Mouse (Mus musculus): ENCODE measurements around the gene Nlgn1.

DNA sequence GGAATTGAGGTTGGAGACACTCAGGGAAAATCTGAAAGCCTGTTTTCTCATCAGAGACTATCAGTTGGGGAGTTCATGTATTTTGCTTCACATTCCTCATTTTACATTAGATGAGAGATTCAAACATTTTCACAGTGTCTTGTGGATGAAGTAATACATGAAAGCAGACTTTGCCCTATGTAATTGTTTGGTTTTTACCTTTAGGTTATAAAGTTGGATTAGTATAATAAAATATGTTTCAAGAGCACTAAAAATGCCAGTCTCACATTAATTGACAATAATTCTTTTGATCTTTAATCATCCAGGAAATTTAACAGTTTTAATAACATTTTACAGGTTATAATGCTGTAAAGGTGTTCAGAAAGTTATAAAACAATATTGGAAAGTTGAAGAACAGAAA, 262.9 kb downstream of the Nlgn1 start:
- TF ChIP-seq POLR2A (IDR thresholded peaks at IDR 0.05; ENCODE audit: insufficient read depth, low read depth, low read length) (no peak), CTCF (IDR thresholded peaks at IDR 0.05; ENCODE audit: insufficient read depth, low read depth, low read length) (no peak)
